Mouse (Mus musculus) neural tube, embryonic 15.5 days (tissue): ENCODE measurements around the gene Babam2. TPM values are rescaled to one million over a fixed set of nuclear protein-coding genes. Genes with fewer than 3 reads are reported as not detected.

ENCODE experiments used
- ATAC-seq: fragments of 200-750 bp; cut with Nextera tagmentation; 2 replicates; pipeline ENCODE4 v1.8.0; 2017; ENCODE audit warnings: mild to moderate bottlenecking, moderate TSS enrichment, moderate library complexity; ENCODE audit not compliant: low FRiP score
- H3K27ac ChIP-seq: fragments of 300-500 bp; sonication (generic); replicated peaks from 2 replicates; pipeline ENCODE4 v1.5.1; 2015; ENCODE audit warnings: mild to moderate bottlenecking, inconsistent platforms
- H3K27me3 ChIP-seq: fragments of 300-500 bp; sonication (generic); replicated peaks from 2 replicates; pipeline ENCODE4 v1.6.1; 2015; ENCODE audit warnings: inconsistent platforms
- H3K36me3 ChIP-seq: fragments of 300-500 bp; sonication (generic); 2 replicates; pipeline ENCODE4 v1.6.1; 2015; ENCODE audit warnings: inconsistent platforms
- H3K4me1 ChIP-seq: fragments of 300-500 bp; sonication (generic); 2 replicates; pipeline ENCODE4 v1.6.1; 2015; ENCODE audit warnings: inconsistent platforms
- H3K4me2 ChIP-seq: fragments of 300-500 bp; sonication (generic); 2 replicates; pipeline ENCODE4 v1.6.1; 2015; ENCODE audit warnings: inconsistent platforms, mild to moderate bottlenecking, moderate library complexity
- H3K4me3 ChIP-seq: fragments of 300-500 bp; sonication (generic); replicated peaks from 2 replicates; pipeline ENCODE4 v1.5.1; 2015; ENCODE audit warnings: mild to moderate bottlenecking, inconsistent platforms
- H3K9ac ChIP-seq: fragments of 300-500 bp; sonication (generic); replicated peaks from 2 replicates; pipeline ENCODE4 v1.6.1; 2015; ENCODE audit warnings: mild to moderate bottlenecking, inconsistent platforms
- H3K9me3 ChIP-seq: fragments of 300-500 bp; sonication (generic); replicated peaks from 2 replicates; pipeline ENCODE4 v1.6.1; 2016; ENCODE audit warnings: inconsistent platforms
- WGBS: fragments of 180-500 bp; shearing (Covaris S2); methylation state at CpG from one replicate; pipeline ENCODE4 v1.1.7; 2015; ENCODE audit warnings: mixed read lengths; 5-methylcytosine and 5-hydroxymethylcytosine counted together
- polyA plus RNA-seq: library from polyadenylated mRNA; unstranded; fragments of >200 nt; fragmentation: Nextera tagmentation; extraction: Ambion mirVana; gene quantifications from 2 replicates; pipeline ENCODE4 v1.2.1, GENCODE M21; 2015

Gene Babam2
- polyA plus RNA-seq, 1 experiment from 2014 or later = 61.8 TPM

- Histone ChIP-seq H3K27me3 (no peaks in the 10 kb centered on the region), H3K4me2 (no peak overlapping the region), H3K9ac (no peak overlapping the region), H3K36me3 (no peaks in the 10 kb centered on the region), H3K9me3 (no peaks in the 10 kb centered on the region), H3K4me3 (no peak overlapping the region), H3K27ac (no peak overlapping the region), H3K4me1 (peaks cover 7% of the 10 kb centered on the region; the same call in 1 of the 2 replicates)
- WGBS = 82% methylated on average over 2 of the region's 2 CpGs
- no peak for ATAC-seq
Observed at GRCm38 (mm10) chr5:31983817-31984368, 286.4 kb downstream of the Babam2 start.

DNA sequence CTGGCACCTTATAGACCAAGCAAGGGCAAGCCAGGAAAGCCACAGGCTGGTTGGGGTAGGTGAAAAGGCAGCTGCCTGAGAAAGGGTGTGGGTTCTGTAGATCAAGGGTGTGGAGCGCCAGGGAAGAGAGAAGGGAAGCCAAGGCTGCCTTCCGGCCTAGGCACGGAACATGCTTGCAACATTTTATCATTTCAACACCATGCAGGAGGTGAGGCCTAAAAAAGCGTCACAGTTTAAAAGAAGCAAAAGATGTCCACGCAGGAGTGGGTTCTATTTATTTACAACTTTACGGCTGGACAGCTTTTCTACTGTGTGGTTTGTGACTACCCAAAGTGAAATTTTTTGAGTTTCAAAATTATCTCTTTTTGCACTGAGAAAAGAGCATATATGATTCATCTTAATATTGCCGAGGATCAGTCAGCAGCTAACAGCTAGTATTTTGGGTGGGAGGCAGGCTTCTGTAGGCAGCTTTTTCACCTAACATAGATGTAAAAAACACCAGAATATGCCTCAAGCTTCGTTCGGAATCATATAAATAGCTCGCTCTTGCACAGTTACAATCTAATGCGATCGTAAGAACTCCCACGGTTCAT is 287.0 kb downstream of the Babam2 start:
- 85% methylated on average over 13 of the region's 13 CpGs for WGBS
- H3K4me1 ChIP-seq = peaks cover 7% of the 10 kb centered on the region; the same call in 1 of the 2 replicates
- H3K27ac ChIP-seq = no peak overlapping the region

DNA sequence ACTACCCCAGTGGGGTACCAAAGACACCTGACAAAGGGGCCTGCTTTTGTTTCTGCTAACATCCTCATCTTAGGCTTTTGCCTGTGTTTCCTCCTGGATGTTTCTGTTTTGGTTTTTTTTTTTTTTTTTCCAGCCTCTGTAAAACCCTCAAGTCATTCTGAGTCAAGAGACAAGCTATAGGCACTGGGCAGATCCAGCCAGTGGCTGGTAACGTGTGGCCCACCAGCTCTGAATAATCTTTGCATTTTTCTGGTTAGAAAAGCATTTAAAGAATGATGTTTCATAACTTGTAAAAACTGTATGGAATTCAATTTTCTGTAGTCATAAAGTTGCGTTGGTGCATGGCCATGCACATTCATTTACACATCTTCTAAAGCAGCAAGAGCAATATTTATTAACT is 287.5 kb downstream of the Babam2 start:
- WGBS = 89% methylated on average over 2 of the region's 2 CpGs
- no peak for ATAC-seq

More for the DNA sequence above, 287.0 kb downstream of the Babam2 start:
- H3K36me3 ChIP-seq = no peaks in the 10 kb centered on the region
- no peaks in the 10 kb centered on the region for H3K27me3 ChIP-seq
- H3K4me3 ChIP-seq = no peak overlapping the region
- no peak overlapping the region for H3K4me2 ChIP-seq
- ATAC-seq = no peak
- no peaks in the 10 kb centered on the region for H3K9me3 ChIP-seq
- no peak overlapping the region for H3K9ac ChIP-seq

GRCm38 (mm10) chr5:31987541-31988307 is 290.2 kb downstream of the Babam2 start:
- no peak overlapping the region for H3K9ac ChIP-seq
- no peak overlapping the region for H3K4me2 ChIP-seq
- H3K36me3 ChIP-seq = no peaks in the 10 kb centered on the region
- no peaks in the 10 kb centered on the region for H3K9me3 ChIP-seq
- no peak overlapping the region for H3K27ac ChIP-seq
- no peak for ATAC-seq
- WGBS = 89% methylated on average over 11 of the region's 11 CpGs
- no peak overlapping the region for H3K4me3 ChIP-seq
- no peaks in the 10 kb centered on the region for H3K27me3 ChIP-seq
- H3K4me1 ChIP-seq = peaks cover 7% of the 10 kb centered on the region; the same call in 1 of the 2 replicates

More for the DNA sequence above, 287.5 kb downstream of the Babam2 start:
- Histone ChIP-seq H3K4me3 (no peak overlapping the region), H3K36me3 (no peaks in the 10 kb centered on the region), H3K4me1 (peaks cover 7% of the 10 kb centered on the region; the same call in 1 of the 2 replicates), H3K27me3 (no peaks in the 10 kb centered on the region), H3K9me3 (no peaks in the 10 kb centered on the region), H3K9ac (no peak overlapping the region), H3K4me2 (no peak overlapping the region), H3K27ac (no peak overlapping the region)

GRCm38 (mm10) chr5:31997189-31997954 is 299.9 kb downstream of the Babam2 start:
- 71% methylated on average over 4 of the region's 4 CpGs for WGBS
- Histone ChIP-seq H3K27ac (no peak overlapping the region), H3K27me3 (no peaks in the 10 kb centered on the region), H3K36me3 (no peaks in the 10 kb centered on the region), H3K9me3 (no peaks in the 10 kb centered on the region), H3K4me3 (no peak overlapping the region), H3K4me2 (no peak overlapping the region), H3K9ac (no peak overlapping the region), H3K4me1 (no peaks in the 10 kb centered on the region)
- ATAC-seq = no peak

DNA sequence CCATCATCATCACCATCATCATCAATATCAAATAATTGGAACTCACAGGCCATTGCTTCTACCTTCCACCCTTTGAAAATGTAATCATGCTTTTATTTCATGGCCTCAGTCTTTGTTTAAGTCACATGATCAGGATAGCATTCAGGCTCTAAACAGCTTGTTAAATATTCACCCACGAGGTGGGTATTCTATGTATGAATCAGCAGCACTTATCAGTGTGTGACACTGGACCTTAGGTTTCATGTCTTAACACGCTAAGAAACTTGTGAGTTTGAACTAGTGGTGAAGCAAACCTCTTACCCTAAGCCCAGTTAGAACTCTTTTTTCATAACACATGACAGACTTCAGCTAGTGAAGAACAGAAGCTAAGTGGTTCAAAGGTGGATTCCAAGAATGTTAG is 301.3 kb downstream of the Babam2 start:
- H3K27me3 ChIP-seq = no peaks in the 10 kb centered on the region
- H3K4me3 ChIP-seq = no peak overlapping the region
- H3K9me3 ChIP-seq = no peaks in the 10 kb centered on the region
- no peaks in the 10 kb centered on the region for H3K36me3 ChIP-seq
- WGBS = 83% methylated on average over 2 of the region's 2 CpGs
- H3K4me2 ChIP-seq = no peak overlapping the region
- ATAC-seq = no peak
- no peak overlapping the region for H3K9ac ChIP-seq
- no peaks in the 10 kb centered on the region for H3K4me1 ChIP-seq
- no peak overlapping the region for H3K27ac ChIP-seq

DNA sequence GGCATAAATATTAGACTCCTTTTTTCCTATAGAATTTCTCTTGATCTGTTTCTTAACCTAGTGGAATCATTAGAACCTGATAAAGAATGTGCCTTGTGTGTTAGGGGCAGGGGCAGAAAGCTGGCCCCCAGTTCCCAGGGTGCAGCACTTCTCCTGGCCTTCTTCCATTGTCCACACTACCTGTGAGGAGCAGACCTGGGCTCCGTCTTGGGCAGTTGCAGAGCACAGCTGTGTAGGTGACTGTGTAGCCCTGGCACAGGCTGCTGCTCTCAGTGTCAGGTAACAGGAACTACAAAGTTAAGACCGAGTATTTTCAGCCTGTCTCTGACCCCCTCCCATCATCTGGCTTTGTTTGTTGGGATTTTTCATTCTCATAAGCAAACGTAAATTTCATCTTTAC is 302.6 kb downstream of the Babam2 start:
- Histone ChIP-seq H3K9me3 (no peaks in the 10 kb centered on the region), H3K4me3 (no peak overlapping the region), H3K9ac (no peak overlapping the region), H3K4me2 (no peak overlapping the region), H3K36me3 (no peaks in the 10 kb centered on the region), H3K4me1 (no peaks in the 10 kb centered on the region), H3K27ac (no peak overlapping the region), H3K27me3 (no peaks in the 10 kb centered on the region)
- 79% methylated on average over 3 of the region's 3 CpGs for WGBS
- no peak for ATAC-seq

- H3K4me3 ChIP-seq = no peak overlapping the region
- no peak overlapping the region for H3K27ac ChIP-seq
- H3K9ac ChIP-seq = no peak overlapping the region
- H3K27me3 ChIP-seq = no peaks in the 10 kb centered on the region
- H3K9me3 ChIP-seq = no peaks in the 10 kb centered on the region
- no peaks in the 10 kb centered on the region for H3K36me3 ChIP-seq
- 89% methylated on average over 9 of the region's 9 CpGs for WGBS
- no peak for ATAC-seq
- no peak overlapping the region for H3K4me2 ChIP-seq
- H3K4me1 ChIP-seq = no peaks in the 10 kb centered on the region
Observed at GRCm38 (mm10) chr5:32001266-32001665, 303.8 kb downstream of the Babam2 start.

- no peak for ATAC-seq
- Histone ChIP-seq H3K27me3 (no peaks in the 10 kb centered on the region), H3K27ac (no peak overlapping the region), H3K9ac (no peak overlapping the region), H3K4me2 (no peak overlapping the region), H3K4me1 (no peaks in the 10 kb centered on the region), H3K4me3 (no peak overlapping the region), H3K36me3 (no peaks in the 10 kb centered on the region), H3K9me3 (no peaks in the 10 kb centered on the region)
- WGBS = 77% methylated on average over 3 of the region's 3 CpGs
Observed at GRCm38 (mm10) chr5:32001771-32002170, 304.3 kb downstream of the Babam2 start.

DNA sequence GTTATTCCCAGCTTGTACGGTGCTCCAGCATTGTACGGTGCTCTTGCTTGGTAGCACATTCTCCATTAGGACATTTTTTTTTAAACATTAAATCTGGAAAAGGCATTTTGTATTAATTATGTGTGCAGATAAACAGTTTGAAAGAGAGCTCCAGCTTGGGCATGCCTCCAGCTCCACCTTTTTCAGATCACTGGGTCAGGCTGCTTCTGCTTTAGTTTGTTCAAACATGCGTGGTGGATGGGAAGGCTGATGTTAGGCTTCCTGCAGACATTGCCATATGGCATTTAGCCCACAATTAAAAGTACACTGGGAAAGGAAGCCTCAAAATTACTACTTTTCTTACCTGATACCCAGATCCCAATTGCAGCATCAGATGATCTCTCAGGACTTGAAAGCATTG is 310.9 kb downstream of the Babam2 start:
- H3K4me1 ChIP-seq = no peaks in the 10 kb centered on the region
- WGBS = 72% methylated on average over 3 of the region's 3 CpGs
- no peaks in the 10 kb centered on the region for H3K27me3 ChIP-seq
- no peak overlapping the region for H3K9ac ChIP-seq
- ATAC-seq = no peak
- H3K27ac ChIP-seq = no peak overlapping the region
- H3K9me3 ChIP-seq = no peaks in the 10 kb centered on the region
- no peaks in the 10 kb centered on the region for H3K36me3 ChIP-seq
- H3K4me2 ChIP-seq = no peak overlapping the region
- no peak overlapping the region for H3K4me3 ChIP-seq

DNA sequence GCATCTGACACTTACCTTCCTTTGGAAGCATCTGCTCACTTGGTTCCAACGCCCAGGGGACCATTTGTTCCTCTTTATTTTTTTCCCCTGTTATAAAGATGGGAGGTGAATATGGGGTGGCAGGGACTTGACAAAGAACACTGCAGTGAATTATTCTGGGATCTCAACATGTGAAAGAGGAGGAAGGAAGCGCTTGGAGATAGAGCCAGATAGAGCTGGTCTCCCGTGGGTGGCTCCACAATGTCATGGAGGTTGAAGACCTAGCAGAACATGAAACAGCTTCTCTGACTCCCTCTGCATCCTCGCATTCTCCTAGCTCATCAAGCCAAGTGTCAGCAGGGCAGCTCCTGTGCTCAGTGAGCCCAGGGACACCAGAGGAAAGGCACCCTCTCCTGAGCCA is 312.6 kb downstream of the Babam2 start:
- WGBS = 84% methylated on average over 4 of the region's 4 CpGs
- H3K4me3 ChIP-seq = no peak overlapping the region
- H3K4me2 ChIP-seq = no peak overlapping the region
- no peak overlapping the region for H3K9ac ChIP-seq
- H3K36me3 ChIP-seq = no peaks in the 10 kb centered on the region
- H3K27ac ChIP-seq = no peak overlapping the region
- no peak for ATAC-seq
- H3K27me3 ChIP-seq = no peaks in the 10 kb centered on the region
- H3K9me3 ChIP-seq = no peaks in the 10 kb centered on the region
- H3K4me1 ChIP-seq = no peaks in the 10 kb centered on the region
